ENCODE assay signal across 7 mouse cellular contexts in genomic region chr1:34850343-34851136, GRCm38 (mm10). TPM values are rescaled to one million over a fixed set of nuclear protein-coding genes. Genes with fewer than 3 reads are reported as not detected.
DNase-seq lines count a peak whose midpoint lies in the region; ATAC-seq and TF ChIP-seq lines count a peak whose summit lies in the region.

No protein-coding gene starts in this region.

- WGBS in lung, embryonic 16.5 days, result 42% methylated on average over 10 of the region's 11 CpGs
- 40% methylated on average over 11 of the region's 11 CpGs for WGBS in hindbrain, embryonic 16.5 days

- H3K79me2 ChIP-seq in myocyte (ENCODE audit: control insufficient read depth, insufficient read depth), result peaks cover 45% of the 10 kb centered on the region

- no peaks in the 10 kb centered on the region for H3K27me3 ChIP-seq in lung, embryonic 16.5 days (ENCODE audit: control insufficient read depth, insufficient read depth, low read depth, low read length)
- no peaks in the 10 kb centered on the region; the same call in 1 of the 2 replicates for H3K27me3 ChIP-seq in hindbrain, embryonic 16.5 days (replicated peaks; ENCODE audit: control insufficient read depth, insufficient read depth, low read length)
- H3K27me3 ChIP-seq in myocyte (ENCODE audit: control insufficient read depth, insufficient read depth, insufficient read length), result no peaks in the 10 kb centered on the region

- ATAC-seq in lung, embryonic 16.5 days (ENCODE audit: low read depth), result peak; percentile 54
- ATAC-seq in hindbrain, embryonic 16.5 days, result peak; percentile 73
- no peak for ATAC-seq in inflammation-experienced regulatory T-cells, adult 6 months

- H3K9ac ChIP-seq in lung, embryonic 16.5 days (ENCODE audit: low read length), result peak overlapping the region; percentile 84
- peak overlapping the region; percentile 82 for H3K9ac ChIP-seq in hindbrain, embryonic 16.5 days (ENCODE audit: low read depth, low read length)

- no peaks in the 10 kb centered on the region for H3K9me3 ChIP-seq in lung, embryonic 16.5 days (ENCODE audit: control insufficient read depth, low read length)
- no peaks in the 10 kb centered on the region for H3K9me3 ChIP-seq in hindbrain, embryonic 16.5 days (ENCODE audit: control insufficient read depth, low read length)

- DNase-seq in lung, postnatal 4 days, result no peak
- peak; percentile 22 to 27 for DNase-seq in cerebellum, postnatal 14 days
- no peak for DNase-seq in thymus, postnatal 14 days

- peak overlapping the region; percentile 3 for H3ac ChIP-seq in myocyte (ENCODE audit: control insufficient read depth, insufficient read length)

- H3K27ac ChIP-seq in lung, embryonic 16.5 days (ENCODE audit: low read length), result no peak overlapping the region
- H3K27ac ChIP-seq in hindbrain, embryonic 16.5 days (ENCODE audit: low read depth, low read length), result peak overlapping the region; percentile 59; the same call in 1 of the 2 replicates

- H3K4me1 ChIP-seq in lung, embryonic 16.5 days (replicated peaks; ENCODE audit: control insufficient read depth, insufficient read depth, low read length), result peaks cover 9% of the 10 kb centered on the region; the same call in 1 of the 2 replicates
- H3K4me1 ChIP-seq in hindbrain, embryonic 16.5 days (ENCODE audit: control insufficient read depth, insufficient read depth, low read depth, low read length), result peaks cover 26% of the 10 kb centered on the region

- no peak for TF ChIP-seq POLR2A in myocyte (IDR thresholded peaks at IDR 0.05; ENCODE audit: insufficient read length, low read depth)

- H3K4me3 ChIP-seq in lung, embryonic 16.5 days (ENCODE audit: low read length), result peak overlapping the region; percentile 77
- peak overlapping the region; percentile 57 for H3K4me3 ChIP-seq in hindbrain, embryonic 16.5 days (ENCODE audit: low read length)
- peak overlapping the region; percentile 58 for H3K4me3 ChIP-seq in myocyte

- H3K36me3 ChIP-seq in lung, embryonic 16.5 days (ENCODE audit: control insufficient read depth, insufficient read depth, low read length), result no peaks in the 10 kb centered on the region
- H3K36me3 ChIP-seq in hindbrain, embryonic 16.5 days (ENCODE audit: control insufficient read depth, insufficient read depth, low read length), result no peaks in the 10 kb centered on the region
- peaks cover 3% of the 10 kb centered on the region for H3K36me3 ChIP-seq in myocyte (ENCODE audit: control insufficient read depth, insufficient read depth)

- peak overlapping the region; percentile 93 for H3K4me2 ChIP-seq in lung, embryonic 16.5 days (ENCODE audit: low read depth, low read length)
- peak overlapping the region; percentile 76 for H3K4me2 ChIP-seq in hindbrain, embryonic 16.5 days (ENCODE audit: low read length)
- peak overlapping the region; percentile 93 for H3K4me2 ChIP-seq in myocyte (ENCODE audit: low read depth)

TF ChIP-seq in myocyte, 11 proteins besides CTCF, POLR2A, EP300 and RAD21:
- TF ChIP-seq POLR2AphosphoS2 (IDR thresholded peaks at IDR 0.05; ENCODE audit: insufficient read length, low read depth), result no peak
- no peak for TF ChIP-seq SRF (IDR thresholded peaks at IDR 0.05; ENCODE audit: control insufficient read depth, insufficient read length, low read depth)
- TF ChIP-seq MYOG (IDR thresholded peaks at IDR 0.05; ENCODE audit: control insufficient read depth in 1 of 3, insufficient read depth in 1 of 3, insufficient read length in 2 of 3, low read depth in 2 of 3), result no peak
- TF ChIP-seq E2F4 (IDR thresholded peaks at IDR 0.05; ENCODE audit: insufficient read depth), result no peak
- no peak for TF ChIP-seq REST (IDR thresholded peaks at IDR 0.05; ENCODE audit: insufficient read depth, insufficient read length)
- TF ChIP-seq MAX (IDR thresholded peaks at IDR 0.05; ENCODE audit: low read depth), result no peak
- TF ChIP-seq MYOD1 (IDR thresholded peaks at IDR 0.05; ENCODE audit: control insufficient read depth in 1 of 3, insufficient read length in 2 of 3, low read depth in 2 of 3), result no peak
- TF ChIP-seq CEBPB (IDR thresholded peaks at IDR 0.05; ENCODE audit: insufficient read depth, poor library complexity, severe bottlenecking), result no peak

RNA-seq across cellular contexts. Expression of gene Plekhb2, which starts 0.8 kb away (rescaled TPM):
- polyA plus RNA-seq in lung, embryonic 16.5 days (2015; fragmentation: Nextera tagmentation; extraction: Ambion mirVana), result 35.7 and 39.4 TPM in 2 replicates
- 94.3 and 95.4 TPM in 2 replicates for polyA plus RNA-seq in hindbrain, embryonic 16.5 days (2015; fragmentation: Nextera tagmentation; extraction: Ambion mirVana)
- polyA plus RNA-seq in myocyte (2012; fragmentation: generic; extraction: Trizol), result 66.2 TPM
- polyA plus RNA-seq in inflammation-experienced regulatory T-cells, adult 6 months (2017; shearing (Covaris generic)), result 100 to 1,000 TPM; 107 to 209 (median 120) TPM

RNA-seq across cellular contexts. Expression of gene Fam168b, which starts 7.7 kb away (rescaled TPM):
- polyA plus RNA-seq in lung, embryonic 16.5 days (2015; fragmentation: Nextera tagmentation; extraction: Ambion mirVana), result 56.0 and 57.1 TPM in 2 replicates
- polyA plus RNA-seq in hindbrain, embryonic 16.5 days (2015; fragmentation: Nextera tagmentation; extraction: Ambion mirVana), result 102 and 130 TPM in 2 replicates
- polyA plus RNA-seq in myocyte (2012; fragmentation: generic; extraction: Trizol), result 37.7 TPM
- 10 to 100 TPM; 15.0 to 27.8 (median 19.4) TPM for polyA plus RNA-seq in inflammation-experienced regulatory T-cells, adult 6 months (2017; shearing (Covaris generic))

Comparison
In these comparisons a context has a peak if more than half of its experiments do, and no peak if none do; other contexts are left out.
1. DNase-seq: peak in cerebellum, postnatal 14 days (2 of 2); none in lung, postnatal 4 days (0 of 2) and thymus, postnatal 14 days (single experiment).
2. Peak in every context shown above with its lines, with median percentiles within 50 percentile points of each other: H3K4me2 ChIP-seq and H3K4me3 ChIP-seq.